Mouse (Mus musculus) G1E (cell line): ENCODE measurements around the gene Aoc1. TPM values are rescaled to one million over a fixed set of nuclear protein-coding genes. Genes with fewer than 3 reads are reported as not detected.

Experiments used
- ATAC-seq: 2 replicates; pipeline ENCODE4 v1.8.0; 2016; ENCODE audit warnings: mild to moderate bottlenecking; ENCODE audit not compliant: insufficient number of reproducible peaks, poor library complexity, low FRiP score, severe bottlenecking; ENCODE audit errors: extremely low read depth
- DNase-seq: peaks from one replicate; pipeline ENCODE4 v3.0.0; 2012; ENCODE audit warnings: low spot score
- H3K27me3 ChIP-seq: 2 replicates; pipeline ENCODE4 v1.6.1; 2012; ENCODE audit warnings: mild to moderate bottlenecking, low read length, inconsistent platforms; ENCODE audit not compliant: insufficient read depth
- H3K36me3 ChIP-seq: replicated peaks from 2 replicates; pipeline ENCODE3; 2012; ENCODE audit warnings: mild to moderate bottlenecking, inconsistent platforms
- H3K4me1 ChIP-seq: 2 replicates; pipeline ENCODE4 v1.6.1; 2012; ENCODE audit warnings: low read depth, low read length, inconsistent platforms, mixed read lengths; ENCODE audit not compliant: insufficient read depth
- H3K4me3 ChIP-seq: 2 replicates; pipeline ENCODE4 v1.5.1; 2012; ENCODE audit warnings: low read depth, mild to moderate bottlenecking, inconsistent platforms, low read length, moderate library complexity, mixed read lengths
- H3K9me3 ChIP-seq: replicated peaks from 2 replicates; pipeline ENCODE4 v1.6.1; 2012; ENCODE audit warnings: inconsistent platforms
- CTCF ChIP-seq: IDR thresholded peaks from 2 replicates; pipeline ENCODE4 v1.5.1; 2012; ENCODE audit warnings: low read depth, low read length, inconsistent platforms, mixed read lengths
- GATA1 ChIP-seq: IDR thresholded peaks from 2 replicates; pipeline ENCODE4 v1.6.1; 2012; ENCODE audit warnings: borderline replicate concordance, low read length, inconsistent platforms, mixed read lengths
- GATA2 ChIP-seq: IDR thresholded peaks from 2 replicates; pipeline ENCODE4 v1.6.1; 2012; ENCODE audit warnings: low read depth, low read length, inconsistent platforms, borderline replicate concordance
- POLR2AphosphoS5 ChIP-seq: IDR thresholded peaks from 2 replicates; pipeline ENCODE4 v1.6.1; 2012; ENCODE audit warnings: low read depth, low read length, inconsistent platforms; ENCODE audit not compliant: insufficient replicate concordance
- TAL1 ChIP-seq: conservative IDR thresholded peaks from 2 replicates; pipeline ENCODE4 v1.6.1; 2012; ENCODE audit warnings: low read depth, low read length, inconsistent platforms, mixed read lengths
- polyA plus RNA-seq: library from polyadenylated mRNA; stranded (reverse); fragments of >175 nt; gene quantifications from 2 replicates; pipeline ENCODE4 v1.2.3, GENCODE M21; 2012
- total RNA-seq, 2 experiments: library from RNA; stranded (forward) in 1 of 2; stranded (reverse) in 1 of 2; fragments of 200-1000 nt in 1 of 2; fragments of >200 nt in 1 of 2; fragmentation: Nextera tagmentation in 1 of 2; gene quantifications; 2 replicates each; pipeline ENCODE4 v1.2.3; 2014 to 2017

Aoc1 gene
- total RNA-seq (2014; fragmentation: Nextera tagmentation) (not detected in 2 replicates), total RNA-seq (2017) (0.11 and 0.12 TPM in 2 replicates), polyA plus RNA-seq (not detected in 2 replicates)

DNA sequence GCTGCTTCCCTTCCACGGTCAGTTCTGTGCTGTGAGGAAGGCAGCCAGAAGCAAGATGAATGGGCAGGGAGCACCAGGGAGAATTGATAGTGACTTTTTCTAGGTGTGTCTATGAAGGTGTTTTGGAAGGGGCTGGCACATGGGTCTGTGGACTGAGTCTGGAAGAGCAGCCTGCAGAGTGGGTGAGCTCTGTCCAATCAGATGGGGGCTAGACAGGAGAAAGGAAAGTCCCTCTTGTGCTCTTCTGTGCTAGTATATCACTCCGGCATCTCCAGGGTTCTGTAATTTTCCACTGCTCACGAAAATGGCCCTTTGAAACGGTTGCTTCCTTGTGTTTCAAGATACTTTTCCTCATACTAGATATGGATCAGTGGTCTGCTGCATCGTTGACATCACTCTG lies at the start of gene Aoc1:
TSS of gene Aoc1 (plus strand) at position 301 of the 400 bp plus-strand sequence.
- Histone ChIP-seq H3K36me3 (no peaks in the 10 kb centered on the region), H3K4me1 (no peaks in the 10 kb centered on the region), H3K4me3 (no peak within 1 kb of the TSS), H3K27me3 (peaks cover 6% of the 10 kb centered on the region), H3K9me3 (no peaks in the 10 kb centered on the region)
- TF ChIP-seq GATA1 (no peak), GATA2 (no peak), POLR2AphosphoS5 (no peak), CTCF (no peak), TAL1 (no peak)
- DNase-seq (no peak), ATAC-seq (no peak)

DNA sequence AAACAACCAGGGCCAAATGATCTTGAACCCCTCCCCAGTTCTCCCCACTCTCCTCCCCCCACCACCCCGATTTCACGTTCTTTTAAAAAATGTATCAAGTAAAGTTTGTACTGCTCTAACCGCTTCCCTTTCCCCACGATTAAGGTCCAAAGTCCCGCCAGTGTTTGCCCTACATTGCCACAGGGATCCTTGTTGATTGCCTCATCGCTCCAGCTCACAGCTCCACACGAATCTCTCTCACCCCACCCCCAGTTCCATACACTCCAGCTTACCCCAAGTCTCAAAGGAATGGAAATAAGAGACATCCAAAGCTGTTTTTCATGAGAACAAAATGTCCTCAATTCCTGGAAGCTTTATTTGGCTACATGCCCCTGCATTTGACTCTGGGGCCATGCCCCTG lies 47.7 kb upstream of the Aoc1 start:
- TF ChIP-seq GATA2 (no peak), CTCF (no peak), GATA1 (no peak), POLR2AphosphoS5 (no peak), TAL1 (no peak)
- ATAC-seq (no peak), DNase-seq (no peak)
- Histone ChIP-seq H3K4me1 (no peaks in the 10 kb centered on the region), H3K9me3 (no peaks in the 10 kb centered on the region), H3K4me3 (no peak overlapping the region), H3K27me3 (no peaks in the 10 kb centered on the region), H3K36me3 (no peaks in the 10 kb centered on the region)

DNA sequence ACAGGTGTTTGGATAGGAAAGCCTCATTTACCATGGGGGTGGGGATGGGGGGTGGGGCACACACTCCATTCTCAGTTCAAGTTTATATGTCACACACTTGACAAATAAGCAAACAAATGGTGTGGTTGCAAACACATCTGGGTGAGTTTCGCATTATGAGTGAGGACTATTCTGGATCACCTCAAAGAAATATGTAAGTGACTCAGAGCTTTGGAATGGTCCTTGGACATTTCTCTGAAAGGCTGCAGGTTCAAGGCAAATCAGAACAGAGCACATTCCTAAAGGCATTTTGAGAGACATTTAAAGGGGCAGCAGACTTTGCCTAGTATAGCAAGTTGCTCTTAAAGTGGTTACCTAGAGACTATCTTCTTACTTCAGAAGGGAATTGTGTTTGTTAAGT lies 43.7 kb upstream of the Aoc1 start:
- no peak overlapping the region for H3K4me3 ChIP-seq
- H3K4me1 ChIP-seq = no peaks in the 10 kb centered on the region
- no peaks in the 10 kb centered on the region for H3K27me3 ChIP-seq
- no peaks in the 10 kb centered on the region for H3K9me3 ChIP-seq
- no peaks in the 10 kb centered on the region for H3K36me3 ChIP-seq
- ATAC-seq (no peak), DNase-seq (no peak)
- no peak for TF ChIP-seq CTCF
- no peak for TF ChIP-seq GATA2
- TF ChIP-seq GATA1 = no peak
- no peak for TF ChIP-seq POLR2AphosphoS5
- TF ChIP-seq TAL1 = no peak

DNA sequence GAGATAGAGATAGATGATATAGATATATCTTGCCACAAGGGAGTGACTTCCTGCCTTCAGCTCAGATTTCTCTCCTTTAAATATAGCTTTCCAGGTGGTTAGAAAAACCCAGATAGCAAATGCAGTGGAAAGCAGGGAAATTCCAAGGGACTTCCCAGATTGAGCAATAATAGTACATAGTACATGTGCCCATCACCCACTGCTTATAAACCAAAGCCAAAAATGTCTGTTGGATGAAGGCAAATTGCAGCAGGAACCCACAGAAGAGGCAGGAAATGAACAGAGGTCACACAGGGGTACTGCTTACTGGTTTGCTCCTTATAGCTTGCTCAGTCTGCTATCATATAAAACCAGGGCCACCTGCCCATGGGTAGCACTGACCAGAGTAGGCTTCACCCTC lies 43.0 kb upstream of the Aoc1 start:
- TF ChIP-seq TAL1 (no peak), GATA1 (no peak), POLR2AphosphoS5 (no peak), CTCF (no peak), GATA2 (no peak)
- DNase-seq (no peak), ATAC-seq (no peak)
- H3K4me3 ChIP-seq = no peak overlapping the region
- no peaks in the 10 kb centered on the region for H3K4me1 ChIP-seq
- H3K27me3 ChIP-seq = no peaks in the 10 kb centered on the region
- H3K36me3 ChIP-seq = no peaks in the 10 kb centered on the region
- H3K9me3 ChIP-seq = no peaks in the 10 kb centered on the region

DNA sequence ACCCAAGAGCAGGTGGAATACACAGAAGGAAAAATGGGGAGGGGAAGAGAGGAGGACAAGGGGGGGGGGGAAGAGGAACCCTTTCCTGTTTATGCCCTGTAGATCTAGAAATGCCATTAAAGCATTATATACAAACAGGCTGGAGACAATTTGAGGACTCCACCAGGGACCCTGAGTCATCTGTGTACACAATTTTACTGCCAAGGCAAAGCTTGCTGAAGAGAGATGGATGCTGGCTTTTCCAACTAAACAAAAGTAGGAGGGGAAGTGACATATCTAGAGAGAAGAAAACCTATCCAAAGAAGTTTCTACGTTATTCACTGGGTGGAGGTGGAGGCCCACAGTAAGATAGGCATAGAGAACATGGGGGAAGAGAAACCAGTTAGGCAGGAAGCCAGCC lies 42.5 kb upstream of the Aoc1 start:
- Histone ChIP-seq H3K27me3 (peaks cover 2% of the 10 kb centered on the region; the same call in 1 of the 2 replicates), H3K4me3 (no peak overlapping the region), H3K36me3 (no peaks in the 10 kb centered on the region), H3K4me1 (no peaks in the 10 kb centered on the region), H3K9me3 (no peaks in the 10 kb centered on the region)
- ATAC-seq (no peak), DNase-seq (no peak)
- TF ChIP-seq TAL1 = no peak
- no peak for TF ChIP-seq GATA1
- no peak for TF ChIP-seq CTCF
- no peak for TF ChIP-seq GATA2
- TF ChIP-seq POLR2AphosphoS5 = no peak

DNA sequence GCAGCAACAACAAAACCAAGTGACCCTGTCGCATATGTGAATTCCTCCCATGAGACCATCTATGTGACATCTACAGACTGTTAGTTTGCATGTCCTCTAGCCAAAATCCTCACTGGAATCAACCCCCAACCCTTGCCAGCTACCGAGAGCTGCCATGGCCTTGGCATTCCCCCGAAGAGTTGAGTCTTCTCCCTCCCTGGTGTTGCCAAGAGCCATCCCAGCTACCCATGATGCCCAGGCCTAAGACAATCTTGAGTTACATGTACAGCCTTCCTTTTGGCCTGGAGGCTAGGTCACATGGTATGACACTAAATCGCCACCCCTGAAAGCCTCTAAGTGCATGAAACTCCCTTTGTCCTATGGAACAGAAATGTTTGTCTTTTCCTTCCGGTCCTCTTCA lies 41.6 kb upstream of the Aoc1 start:
- Histone ChIP-seq H3K9me3 (no peaks in the 10 kb centered on the region), H3K27me3 (peaks cover 4% of the 10 kb centered on the region; the same call in 1 of the 2 replicates), H3K36me3 (no peaks in the 10 kb centered on the region), H3K4me3 (no peak overlapping the region), H3K4me1 (no peaks in the 10 kb centered on the region)
- no peak for TF ChIP-seq GATA1
- no peak for TF ChIP-seq CTCF
- TF ChIP-seq TAL1 = no peak
- no peak for TF ChIP-seq POLR2AphosphoS5
- no peak for TF ChIP-seq GATA2
- no peak for ATAC-seq
- DNase-seq = no peak

DNA sequence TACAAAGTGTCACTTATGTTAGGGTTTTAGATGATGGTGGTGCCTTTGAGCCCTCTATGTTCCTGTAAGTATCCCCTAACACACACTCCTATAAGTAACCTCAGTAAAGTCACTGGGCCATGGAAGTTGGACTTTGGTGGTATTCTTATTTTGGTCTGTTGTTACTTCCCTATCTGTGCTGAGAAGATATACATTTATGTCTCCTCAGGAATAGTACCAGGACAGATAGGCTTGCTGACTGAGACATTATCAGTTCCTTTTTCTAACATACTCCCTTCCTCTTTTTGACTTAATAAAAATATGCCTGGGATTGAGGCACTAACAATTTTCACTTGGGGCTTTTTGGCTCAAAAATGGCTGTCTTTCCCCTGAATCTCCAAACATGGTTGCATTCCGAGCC lies 40.3 kb upstream of the Aoc1 start:
- DNase-seq (no peak), ATAC-seq (no peak)
- Histone ChIP-seq H3K9me3 (no peaks in the 10 kb centered on the region), H3K27me3 (peaks cover 4% of the 10 kb centered on the region; the same call in 1 of the 2 replicates), H3K36me3 (no peaks in the 10 kb centered on the region), H3K4me1 (no peaks in the 10 kb centered on the region), H3K4me3 (no peak overlapping the region)
- TF ChIP-seq GATA1 = no peak
- TF ChIP-seq GATA2 = no peak
- no peak for TF ChIP-seq TAL1
- TF ChIP-seq POLR2AphosphoS5 = no peak
